In genomic region chr5:29199868-29200267, GRCm38 (mm10) we compare ENCODE assay signal across 13 mouse cellular contexts. TPM values are rescaled to one million over a fixed set of nuclear protein-coding genes. Genes with fewer than 3 reads are reported as not detected.
"Had no signal": no experiment of that assay in that cellular context is flagged by ENCODE, and none has a peak within 500 bp of the region (broad histone marks: within the 10 kb centered on the region; RNA-seq: fewer than 3 reads in every experiment).

No protein-coding gene starts in this region.

- H3K36me3 ChIP-seq: limb, embryonic 13.5 days; neural tube, embryonic 12.5 days had no signal

- H3K4me3 ChIP-seq: layer of hippocampus, adult 2 months; limb, embryonic 13.5 days; myocyte; neural tube, embryonic 12.5 days had no signal

- H3K9me3 ChIP-seq: limb, embryonic 13.5 days; neural tube, embryonic 12.5 days had no signal

- DNase-seq: kidney, adult 2 months; kidney, postnatal 36 days; left cerebral cortex, postnatal 4 days; lung, adult 2 months; midbrain, embryonic 14.5 days; spleen, adult 18-20 months; thymus, adult 18-20 months; thymus, postnatal 36 days had no signal

- H3K27me3 ChIP-seq: neural tube, embryonic 12.5 days had no signal

RNA-seq across cellular contexts. Expression of gene Rnf32, which starts 4.1 kb away (rescaled TPM):
- total RNA-seq: megakaryocyte-erythroid progenitor cell, adult 5-6 weeks had no signal
